Mouse (Mus musculus) hindbrain, embryonic 13.5 days (tissue): ENCODE data around the gene Rpl36al. TPM values are rescaled to one million over a fixed set of nuclear protein-coding genes. Genes with fewer than 3 reads are reported as not detected.
"Not testable (repeated sequence)": the region's sequence is repeated elsewhere in the genome, so short reads cannot be mapped to it uniquely, and the experiment has no call there.

Source experiments
- ATAC-seq: fragments of 200-750 bp; cut with Nextera tagmentation; 2 replicates; pipeline ENCODE4 v1.8.0; 2017; ENCODE audit warnings: moderate TSS enrichment; ENCODE audit not compliant: low FRiP score
- H3K27ac ChIP-seq: fragments of 300-500 bp; sonication (generic); 2 replicates; pipeline ENCODE4 v1.5.1; 2015; ENCODE audit warnings: inconsistent platforms, mild to moderate bottlenecking, moderate library complexity
- H3K27me3 ChIP-seq: fragments of 300-500 bp; sonication (generic); 2 replicates; pipeline ENCODE4 v1.6.1; 2015; ENCODE audit warnings: mild to moderate bottlenecking, inconsistent platforms
- H3K36me3 ChIP-seq: fragments of 300-500 bp; sonication (generic); 2 replicates; pipeline ENCODE4 v1.6.1; 2015; ENCODE audit warnings: mild to moderate bottlenecking, inconsistent platforms
- H3K4me1 ChIP-seq: fragments of 300-500 bp; sonication (generic); replicated peaks from 2 replicates; pipeline ENCODE4 v1.6.1; 2015; ENCODE audit warnings: inconsistent platforms
- H3K4me2 ChIP-seq: fragments of 300-500 bp; sonication (generic); 2 replicates; pipeline ENCODE4 v1.6.1; 2015; ENCODE audit warnings: inconsistent platforms, mild to moderate bottlenecking, moderate library complexity
- H3K4me3 ChIP-seq: fragments of 300-500 bp; sonication (generic); 2 replicates; pipeline ENCODE4 v1.5.1; 2015; ENCODE audit warnings: mild to moderate bottlenecking, inconsistent platforms
- H3K9ac ChIP-seq: fragments of 300-500 bp; sonication (generic); 2 replicates; pipeline ENCODE4 v1.6.1; 2015; ENCODE audit warnings: mild to moderate bottlenecking, inconsistent platforms
- H3K9me3 ChIP-seq: fragments of 300-500 bp; sonication (generic); 2 replicates; pipeline ENCODE4 v1.6.1; 2016; ENCODE audit warnings: inconsistent platforms
- WGBS: fragments of 180-500 bp; shearing (Covaris S2); methylation state at CpG from one replicate; pipeline ENCODE4 v1.1.7; 2015; 5-methylcytosine and 5-hydroxymethylcytosine counted together
- polyA plus RNA-seq: library from polyadenylated mRNA; unstranded; fragments of >200 nt; fragmentation: Nextera tagmentation; extraction: Ambion mirVana; gene quantifications from 2 replicates; pipeline ENCODE4 v1.2.1, GENCODE M21; 2015

The Rpl36al gene
- polyA plus RNA-seq, 1 experiment from 2014 or later = 412 TPM

- H3K27ac ChIP-seq = no peak overlapping the region
- ATAC-seq = no peak
- H3K36me3 ChIP-seq = peaks cover 22% of the 10 kb centered on the region
- peaks cover 30% of the 10 kb centered on the region for H3K4me1 ChIP-seq
- H3K4me2 ChIP-seq = peak overlapping the region; percentile 20; the same call in 1 of the 2 replicates
- H3K27me3 ChIP-seq = no peaks in the 10 kb centered on the region
- 78% methylated on average over 5 of the region's 5 CpGs for WGBS
- H3K4me3 ChIP-seq = no peak overlapping the region
- no peaks in the 10 kb centered on the region for H3K9me3 ChIP-seq
- no peak overlapping the region; the same call in 1 of the 2 replicates for H3K9ac ChIP-seq
These were observed 3.1 kb upstream of the Rpl36al start for GRCm38 (mm10) chr12:69186811-69187471.

DNA sequence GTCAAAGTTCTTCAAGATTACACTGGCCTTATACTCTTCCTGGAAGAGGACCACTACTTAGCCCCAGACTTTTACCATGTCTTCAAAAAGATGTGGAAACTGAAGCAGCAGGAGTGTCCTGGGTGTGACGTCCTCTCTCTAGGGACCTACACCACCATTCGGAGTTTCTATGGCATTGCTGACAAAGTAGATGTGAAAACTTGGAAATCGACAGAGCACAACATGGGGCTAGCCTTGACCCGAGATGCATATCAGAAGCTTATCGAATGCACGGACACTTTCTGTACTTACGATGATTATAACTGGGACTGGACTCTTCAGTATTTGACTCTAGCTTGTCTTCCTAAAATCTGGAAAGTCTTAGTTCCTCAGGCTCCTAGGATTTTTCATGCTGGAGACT, 1.5 kb upstream of the Rpl36al start:
- H3K4me1 ChIP-seq = peaks cover 30% of the 10 kb centered on the region
- peaks cover 26% of the 10 kb centered on the region for H3K36me3 ChIP-seq
- H3K27ac ChIP-seq = no peak overlapping the region
- H3K4me2 ChIP-seq = peak overlapping the region; percentile 67
- peak overlapping the region; percentile 96 for H3K9ac ChIP-seq
- H3K27me3 ChIP-seq = no peaks in the 10 kb centered on the region
- H3K9me3 ChIP-seq = no peaks in the 10 kb centered on the region
- 74% methylated on average over 7 of the region's 7 CpGs for WGBS
- no peak for ATAC-seq
- peak overlapping the region; percentile 90 for H3K4me3 ChIP-seq

GRCm38 (mm10) chr12:69184342-69185295, 736 bp upstream of the Rpl36al start:
- 2% methylated on average over 74 of the region's 86 CpGs for WGBS
- Histone ChIP-seq H3K36me3 (peaks cover 20% of the 10 kb centered on the region), H3K27ac (peak overlapping the region; percentile 95), H3K9me3 (no peaks in the 10 kb centered on the region), H3K4me3 (peak overlapping the region; percentile 90), H3K27me3 (no peaks in the 10 kb centered on the region), H3K4me2 (peak overlapping the region; percentile 67), H3K9ac (peak overlapping the region; percentile 96), H3K4me1 (peaks cover 30% of the 10 kb centered on the region)
- peak; percentile 65 for ATAC-seq

GRCm38 (mm10) chr12:69181800-69182199, 2.1 kb downstream of the Rpl36al start:
- H3K27ac ChIP-seq = no peak overlapping the region
- no peak for ATAC-seq
- no peaks in the 10 kb centered on the region for H3K27me3 ChIP-seq
- H3K36me3 ChIP-seq = peaks cover 9% of the 10 kb centered on the region
- H3K9ac ChIP-seq = no peak overlapping the region
- 95% methylated on average over 4 of the region's 4 CpGs for WGBS
- no peak overlapping the region for H3K4me3 ChIP-seq
- H3K9me3 ChIP-seq = no peaks in the 10 kb centered on the region
- H3K4me1 ChIP-seq = peaks cover 18% of the 10 kb centered on the region
- H3K4me2 ChIP-seq = no peak overlapping the region

DNA sequence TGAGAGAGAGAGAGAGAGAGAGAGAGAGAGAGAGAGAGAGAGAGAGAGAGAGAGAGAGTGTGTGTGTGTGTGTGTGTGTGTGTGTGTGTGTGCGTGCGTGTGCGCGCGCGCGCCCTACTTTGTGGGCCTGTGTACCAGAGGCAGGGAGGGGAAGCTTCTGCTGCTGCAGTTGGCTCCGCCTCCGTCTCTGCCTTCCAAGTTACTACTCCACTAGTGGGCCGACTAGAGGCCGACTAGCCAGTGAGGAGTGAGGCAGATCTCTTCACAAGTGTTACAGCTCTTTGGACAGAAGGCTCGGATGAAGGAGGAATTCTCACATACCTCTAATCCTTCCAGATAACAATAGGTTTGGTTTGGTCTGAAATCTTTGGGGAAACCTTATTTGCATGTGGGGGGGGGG, 4.5 kb downstream of the Rpl36al start:
- 85% methylated on average over 12 of the region's 12 CpGs for WGBS
- H3K27ac ChIP-seq = no peak overlapping the region
- ATAC-seq = no peak

GRCm38 (mm10) chr12:69177526-69177925, 6.4 kb downstream of the Rpl36al start:
- H3K9ac ChIP-seq = no peak overlapping the region
- no peaks in the 10 kb centered on the region for H3K9me3 ChIP-seq
- no peak overlapping the region for H3K4me3 ChIP-seq
- no peak for ATAC-seq
- H3K27me3 ChIP-seq = no peaks in the 10 kb centered on the region
- no peak overlapping the region for H3K27ac ChIP-seq
- peaks cover 9% of the 10 kb centered on the region for H3K36me3 ChIP-seq
- no peaks in the 10 kb centered on the region for H3K4me1 ChIP-seq
- no peak overlapping the region for H3K4me2 ChIP-seq
- 83% methylated on average over 3 of the region's 3 CpGs for WGBS

More for the DNA sequence above, 4.5 kb downstream of the Rpl36al start:
- peaks cover 9% of the 10 kb centered on the region for H3K36me3 ChIP-seq
- H3K4me1 ChIP-seq = peaks cover 6% of the 10 kb centered on the region
- H3K4me3 ChIP-seq = no peak overlapping the region
- no peaks in the 10 kb centered on the region for H3K27me3 ChIP-seq
- H3K9me3 ChIP-seq = no peaks in the 10 kb centered on the region
- H3K4me2 ChIP-seq = no peak overlapping the region
- no peak overlapping the region for H3K9ac ChIP-seq

DNA sequence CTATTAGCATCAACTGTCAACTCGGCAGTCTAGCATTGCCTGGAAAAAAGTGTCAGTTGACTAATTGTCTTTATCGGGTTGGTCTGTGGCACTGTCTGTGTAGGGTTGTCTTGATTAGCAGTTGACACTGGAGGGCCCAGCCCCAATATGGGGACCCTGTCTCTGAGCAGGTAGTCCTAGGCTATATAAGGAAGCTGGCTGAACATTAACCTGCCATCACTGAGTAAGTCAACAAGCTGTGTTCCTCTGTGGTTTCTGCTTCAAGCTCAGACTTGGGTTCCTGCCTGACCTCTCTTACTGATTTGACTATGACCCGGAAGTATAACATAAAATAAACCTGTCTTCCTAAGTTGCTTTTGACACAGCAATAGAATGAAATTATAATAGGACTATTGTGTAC, 7.9 kb downstream of the Rpl36al start:
- peaks cover under 1% of the 10 kb centered on the region; the same call in 1 of the 2 replicates for H3K36me3 ChIP-seq
- H3K9me3 ChIP-seq = no peaks in the 10 kb centered on the region
- 97% methylated on average over 3 of the region's 3 CpGs for WGBS
- H3K27me3 ChIP-seq = no peaks in the 10 kb centered on the region
- no peak overlapping the region for H3K4me3 ChIP-seq
- H3K4me2 ChIP-seq = no peak overlapping the region
- ATAC-seq = no peak
- no peaks in the 10 kb centered on the region for H3K4me1 ChIP-seq
- H3K27ac ChIP-seq = no peak overlapping the region
- no peak overlapping the region for H3K9ac ChIP-seq

DNA sequence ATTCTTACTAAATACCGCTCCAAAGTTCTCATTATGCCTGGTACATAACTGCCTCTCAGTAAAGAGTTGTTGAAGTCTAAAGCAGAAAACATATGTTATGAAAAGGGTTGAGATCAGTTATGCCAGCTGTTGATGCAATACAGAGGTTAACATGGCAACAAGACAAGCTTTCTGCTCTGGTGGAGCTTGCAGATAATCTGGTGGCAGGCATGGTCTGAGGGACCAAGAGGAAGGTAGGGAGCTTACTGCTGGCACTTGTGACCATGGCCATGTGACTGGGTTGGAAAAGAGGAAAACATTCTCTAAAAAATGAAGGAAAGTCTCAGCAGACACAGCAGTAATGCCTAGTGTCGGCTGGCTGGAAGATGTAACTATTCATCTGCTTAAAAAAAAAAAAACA, 12.6 kb downstream of the Rpl36al start:
- Histone ChIP-seq H3K36me3 (no peaks in the 10 kb centered on the region), H3K27ac (no peak overlapping the region), H3K4me2 (no peak overlapping the region), H3K4me1 (peaks cover 9% of the 10 kb centered on the region), H3K4me3 (no peak overlapping the region), H3K9me3 (no peaks in the 10 kb centered on the region), H3K9ac (no peak overlapping the region), H3K27me3 (no peaks in the 10 kb centered on the region)
- WGBS = 86% methylated on average over 2 of the region's 2 CpGs
- no peak for ATAC-seq

DNA sequence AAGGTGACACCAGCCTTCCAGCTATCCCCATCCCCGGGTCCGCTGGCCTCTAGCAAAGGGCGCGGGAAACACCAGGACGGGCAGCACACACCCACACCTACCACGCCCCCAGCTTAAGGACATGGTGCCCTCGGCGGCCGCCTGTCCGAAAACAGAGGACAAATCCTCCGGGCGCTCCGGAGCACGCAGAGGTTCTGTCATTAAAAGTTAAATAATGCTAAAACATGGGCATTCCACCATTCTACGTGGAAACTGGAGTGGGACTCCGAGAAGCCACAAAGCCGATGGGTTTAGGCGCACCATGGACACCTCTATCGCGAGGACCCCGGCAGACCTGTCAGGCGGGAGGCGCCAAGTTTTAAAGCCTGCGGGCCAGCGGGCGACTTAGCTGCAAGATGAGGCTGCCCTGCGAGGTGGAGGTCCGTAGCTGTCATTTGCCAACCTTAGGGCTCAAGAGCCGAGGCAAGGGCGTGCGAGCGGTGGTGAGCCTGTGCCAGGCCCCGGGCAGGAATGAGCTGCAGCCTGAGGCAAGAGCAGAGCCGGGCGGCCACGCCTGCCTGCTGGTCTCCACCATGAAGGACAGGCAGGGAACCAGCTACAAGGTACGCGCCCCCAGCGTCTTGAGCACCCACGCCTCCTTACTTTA, 15.3 kb downstream of the Rpl36al start, which contains the start of gene Lrr1:
Gene Lrr1, plus strand, starts transcription at position 354 of the 646 bp plus-strand sequence.
- Histone ChIP-seq H3K4me2 (peak within 1 kb of the TSS; percentile 97), H3K4me1 (peaks cover 9% of the 10 kb centered on the region), H3K9ac (peak within 1 kb of the TSS; percentile 72), H3K27me3 (no peaks in the 10 kb centered on the region), H3K4me3 (peak within 1 kb of the TSS; percentile 66), H3K9me3 (no peaks in the 10 kb centered on the region), H3K36me3 (no peaks in the 10 kb centered on the region), H3K27ac (peak within 1 kb of the TSS; percentile 77)
- WGBS = under 1% methylated on average over 40 of the region's 40 CpGs
- peak; percentile 94 for ATAC-seq

DNA sequence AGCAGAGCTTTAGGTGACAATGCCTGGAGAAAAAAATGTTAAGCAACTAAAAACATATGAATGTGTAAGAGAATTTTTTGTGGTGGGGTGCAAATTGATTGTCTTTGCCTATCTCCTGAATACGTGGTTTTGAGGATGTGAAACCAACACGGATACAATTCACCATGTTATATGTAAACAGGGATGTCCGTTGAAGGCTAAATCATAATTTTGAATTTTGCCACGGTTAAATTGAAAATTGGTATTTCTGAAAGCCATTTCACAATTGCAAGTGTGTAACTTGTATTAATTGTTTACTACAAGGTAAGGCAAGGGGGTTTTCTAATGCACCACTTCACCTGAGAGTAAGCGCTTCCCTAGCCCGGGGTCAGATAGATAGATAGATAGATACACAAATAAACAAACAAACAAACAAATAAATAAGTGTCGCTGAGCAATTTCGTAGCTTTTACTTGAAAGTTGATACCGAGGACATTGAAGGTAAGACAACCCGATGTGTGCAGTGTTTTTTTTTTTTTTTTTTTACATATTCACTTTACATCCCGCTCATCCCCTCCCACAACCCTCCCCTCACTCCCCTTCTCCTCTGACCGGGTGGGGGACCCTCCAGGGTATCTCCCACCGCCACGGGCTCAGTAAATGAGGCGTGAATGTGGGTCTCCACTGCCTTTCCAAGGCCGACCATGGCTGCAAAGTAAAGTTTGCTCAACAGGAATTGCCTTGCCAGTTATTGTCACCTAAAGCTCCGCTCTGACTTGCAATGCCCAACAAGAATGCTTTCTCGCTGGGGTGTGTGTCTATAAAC, 16.0 kb downstream of the Rpl36al start:
- H3K9ac ChIP-seq = peak overlapping the region; percentile 72
- no peaks in the 10 kb centered on the region for H3K27me3 ChIP-seq
- H3K9me3 ChIP-seq = no peaks in the 10 kb centered on the region
- no peaks in the 10 kb centered on the region for H3K36me3 ChIP-seq
- H3K4me2 ChIP-seq = peak overlapping the region; percentile 97
- peak; percentile 73 for ATAC-seq
- peak overlapping the region; percentile 77 for H3K27ac ChIP-seq
- H3K4me1 ChIP-seq = peaks cover 9% of the 10 kb centered on the region
- 7% methylated on average over 18 of the region's 18 CpGs for WGBS
- H3K4me3 ChIP-seq = peak overlapping the region; percentile 66

- H3K27me3 ChIP-seq, H3K4me1 ChIP-seq, H3K9ac ChIP-seq, H3K9me3 ChIP-seq, H3K27ac ChIP-seq, H3K4me2 ChIP-seq, H3K36me3 ChIP-seq, H3K4me3 ChIP-seq, ATAC-seq: not testable (repeated sequence)
- WGBS = 72% methylated on average over 8 of the region's 8 CpGs
These were observed 16.9 kb downstream of the Rpl36al start for GRCm38 (mm10) chr12:69166861-69167581.
